Mouse (Mus musculus) forebrain, embryonic 11.5 days (tissue): ENCODE measurements around the gene Nrp1. TPM values are rescaled to one million over a fixed set of nuclear protein-coding genes. Genes with fewer than 3 reads are reported as not detected.
A peak's percentile ranks its signal among the peaks of the same experiment; 100 is the strongest.

Experiments used
- ATAC-seq: fragments of 200-750 bp; cut with Nextera tagmentation; replicated peaks from 2 replicates; pipeline ENCODE4 v1.8.0; 2017; ENCODE audit warnings: moderate TSS enrichment; ENCODE audit not compliant: low FRiP score
- DNase-seq: peaks from one replicate; pipeline ENCODE4 v3.0.0-alpha.2; 2017; ENCODE audit warnings: low spot score
- H3K27ac ChIP-seq: fragments of 300-500 bp; sonication (generic); 2 replicates; pipeline ENCODE4 v1.5.1; 2014; ENCODE audit warnings: low read depth, low read length
- H3K27me3 ChIP-seq: fragments of 300-500 bp; sonication (generic); 2 replicates; pipeline ENCODE4 v1.6.1; 2014; ENCODE audit warnings: mild to moderate bottlenecking, low read length, mixed read lengths; ENCODE audit not compliant: control insufficient read depth, insufficient read depth
- H3K36me3 ChIP-seq: fragments of 300-500 bp; sonication (generic); 2 replicates; pipeline ENCODE4 v1.6.1; 2014; ENCODE audit warnings: mild to moderate bottlenecking, low read length, moderate library complexity, mixed read lengths; ENCODE audit not compliant: control insufficient read depth, insufficient read depth
- H3K4me1 ChIP-seq: fragments of 300-500 bp; sonication (generic); replicated peaks from 2 replicates; pipeline ENCODE4 v1.6.1; 2014; ENCODE audit warnings: low read length, mixed read lengths; ENCODE audit not compliant: control insufficient read depth, insufficient read depth
- H3K4me2 ChIP-seq: fragments of 300-500 bp; sonication (generic); 2 replicates; pipeline ENCODE4 v1.6.1; 2014; ENCODE audit warnings: low read depth, mild to moderate bottlenecking, low read length, moderate library complexity, mixed read lengths; ENCODE audit not compliant: severe bottlenecking
- H3K4me3 ChIP-seq: fragments of 300-500 bp; sonication (generic); 2 replicates; pipeline ENCODE4 v1.5.1; 2014; ENCODE audit warnings: low read depth, low read length
- H3K9ac ChIP-seq: fragments of 300-500 bp; sonication (generic); 2 replicates; pipeline ENCODE4 v1.6.1; 2014; ENCODE audit warnings: low read length
- H3K9me3 ChIP-seq: fragments of 300-500 bp; sonication (generic); 2 replicates; pipeline ENCODE4 v1.6.1; 2016; ENCODE audit warnings: low read length, mixed read lengths; ENCODE audit not compliant: control insufficient read depth
- WGBS: fragments of 180-500 bp; shearing (Covaris S2); extraction: QIAGEN DNeasy Blood & Tissue Kit; methylation state at CpG from one replicate; pipeline ENCODE4 v1.1.7; 2014; 5-methylcytosine and 5-hydroxymethylcytosine counted together
- polyA plus RNA-seq: library from polyadenylated mRNA; unstranded; fragments of >200 nt; fragmentation: Nextera tagmentation; extraction: Ambion mirVana; gene quantifications from 2 replicates; pipeline ENCODE4 v1.2.1, GENCODE M21; 2014

Nrp1 gene
- polyA plus RNA-seq, 1 experiment from 2014 or later, result 28.3 TPM

DNA sequence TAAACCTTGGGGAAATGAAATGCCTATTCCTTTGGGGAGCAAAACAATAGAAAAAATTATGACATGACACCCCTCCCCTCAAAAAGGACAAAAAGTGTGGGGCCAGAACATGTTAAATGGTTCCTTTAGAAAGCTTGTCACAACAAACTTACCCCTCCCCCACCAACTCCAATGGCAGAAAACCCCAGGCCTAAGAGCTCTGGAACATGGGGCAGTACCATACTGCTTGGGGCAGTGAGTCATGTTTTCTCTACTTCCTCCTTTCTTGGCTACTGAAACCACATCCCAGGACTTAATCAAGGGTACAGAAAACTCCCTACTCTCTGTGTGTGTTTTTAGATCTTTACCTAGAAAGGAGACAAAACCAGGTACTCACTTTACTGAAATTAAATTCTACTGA, 147.5 kb downstream of the Nrp1 start:
- Histone ChIP-seq H3K27ac (no peak overlapping the region), H3K9ac (no peak overlapping the region), H3K4me1 (no peaks in the 10 kb centered on the region), H3K4me3 (no peak overlapping the region), H3K27me3 (no peaks in the 10 kb centered on the region), H3K36me3 (no peaks in the 10 kb centered on the region), H3K4me2 (no peak overlapping the region), H3K9me3 (no peaks in the 10 kb centered on the region)
- ATAC-seq (no peak), DNase-seq (no peak)

GRCm38 (mm10) chr8:128508723-128509122, 150.3 kb downstream of the Nrp1 start:
- Histone ChIP-seq H3K4me3 (no peak overlapping the region), H3K9me3 (no peaks in the 10 kb centered on the region), H3K4me1 (no peaks in the 10 kb centered on the region), H3K36me3 (no peaks in the 10 kb centered on the region), H3K27me3 (no peaks in the 10 kb centered on the region), H3K4me2 (no peak overlapping the region), H3K9ac (no peak overlapping the region), H3K27ac (no peak overlapping the region)
- ATAC-seq, result no peak
- DNase-seq, result peak; percentile 33

DNA sequence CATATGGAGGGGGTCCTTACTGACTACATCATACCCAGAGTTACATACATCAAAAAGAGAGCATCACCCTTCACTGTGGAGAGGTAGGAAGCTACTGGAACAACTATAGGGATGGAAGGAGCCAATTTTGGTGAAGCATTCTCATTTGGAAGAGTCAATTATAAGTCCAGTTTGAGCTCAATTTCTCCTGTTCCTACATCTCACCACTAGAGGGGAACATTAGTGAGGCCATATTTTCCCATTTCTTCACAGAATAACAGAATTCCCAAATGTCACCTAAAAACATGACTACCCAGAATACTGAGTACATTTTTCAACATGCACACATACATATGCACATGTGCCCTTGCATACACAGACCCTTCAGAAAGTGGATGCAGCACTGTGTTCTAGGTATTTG, 152.6 kb downstream of the Nrp1 start:
- no peak overlapping the region for H3K9ac ChIP-seq
- no peaks in the 10 kb centered on the region for H3K4me1 ChIP-seq
- DNase-seq (no peak), ATAC-seq (no peak)
- no peaks in the 10 kb centered on the region for H3K9me3 ChIP-seq
- no peak overlapping the region for H3K4me3 ChIP-seq
- no peak overlapping the region for H3K27ac ChIP-seq
- H3K36me3 ChIP-seq, result no peaks in the 10 kb centered on the region
- no peak overlapping the region for H3K4me2 ChIP-seq
- no peaks in the 10 kb centered on the region for H3K27me3 ChIP-seq

DNA sequence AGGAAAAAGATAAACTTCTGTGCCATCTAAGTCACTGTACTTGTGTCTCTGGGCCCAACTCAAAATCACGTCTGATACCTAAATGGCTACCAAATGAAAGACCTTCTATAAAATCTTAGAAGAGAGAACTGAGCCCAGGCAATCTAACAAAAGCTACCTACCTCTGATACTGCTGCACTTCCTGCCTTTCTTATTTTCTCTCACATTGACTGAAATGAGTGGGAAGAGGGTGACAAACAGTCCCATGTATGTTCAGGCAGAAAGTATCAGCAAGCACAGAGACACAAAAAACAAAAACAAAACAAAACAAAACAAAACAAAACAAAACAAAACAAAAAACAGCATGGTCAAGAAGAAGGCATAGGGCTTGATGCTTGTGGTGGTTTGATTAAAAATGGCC, 153.3 kb downstream of the Nrp1 start:
- H3K9ac ChIP-seq, result no peak overlapping the region
- 77% methylated on average over 1 of the region's 1 CpGs for WGBS
- ATAC-seq, result no peak

DNA sequence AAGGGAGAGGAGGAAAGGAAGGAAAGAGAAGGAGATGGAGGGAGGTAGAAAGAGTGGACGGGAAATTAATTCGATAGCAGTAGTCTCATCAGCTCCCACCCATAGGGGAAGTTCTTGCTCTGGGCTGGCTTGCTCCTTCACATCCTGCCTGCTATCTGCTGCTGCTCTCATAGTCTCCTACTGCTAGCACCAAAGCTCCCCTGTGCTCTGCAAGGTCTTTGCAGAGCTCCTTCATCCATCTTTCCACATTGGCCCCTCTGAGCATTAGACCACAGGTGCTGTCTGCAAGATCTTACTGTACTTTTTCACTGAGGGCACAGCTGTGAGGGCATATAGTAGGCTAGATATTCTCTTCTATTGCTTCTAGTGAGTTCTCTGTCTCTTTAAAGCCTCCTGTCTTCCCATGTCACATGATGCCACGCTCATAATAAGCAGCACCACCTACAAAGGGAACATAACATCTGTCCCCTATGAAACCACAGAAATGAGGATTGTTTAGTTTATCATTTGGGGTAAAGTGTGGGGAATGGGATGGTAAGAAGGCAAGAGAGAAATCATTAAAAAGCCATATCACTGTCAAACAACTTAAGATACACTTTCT, 158.5 kb downstream of the Nrp1 start:
- H3K4me2 ChIP-seq, result no peak overlapping the region
- WGBS, result 92% methylated on average over 3 of the region's 3 CpGs
- no peak for ATAC-seq
- no peak overlapping the region for H3K27ac ChIP-seq
- H3K36me3 ChIP-seq, result no peaks in the 10 kb centered on the region
- no peak overlapping the region for H3K4me3 ChIP-seq
- DNase-seq, result no peak
- H3K9me3 ChIP-seq, result no peaks in the 10 kb centered on the region
- H3K27me3 ChIP-seq, result no peaks in the 10 kb centered on the region
- H3K9ac ChIP-seq, result no peak overlapping the region
- H3K4me1 ChIP-seq, result no peaks in the 10 kb centered on the region

More for the DNA sequence above, 153.3 kb downstream of the Nrp1 start:
- DNase-seq, result no peak
- H3K27me3 ChIP-seq, result no peaks in the 10 kb centered on the region
- no peaks in the 10 kb centered on the region for H3K36me3 ChIP-seq
- no peaks in the 10 kb centered on the region for H3K4me1 ChIP-seq
- H3K9me3 ChIP-seq, result no peaks in the 10 kb centered on the region
- H3K4me3 ChIP-seq, result no peak overlapping the region
- H3K4me2 ChIP-seq, result no peak overlapping the region
- no peak overlapping the region for H3K27ac ChIP-seq

- H3K27me3 ChIP-seq, result no peaks in the 10 kb centered on the region
- DNase-seq (no peak), ATAC-seq (no peak)
- no peak overlapping the region for H3K27ac ChIP-seq
- H3K4me1 ChIP-seq, result no peaks in the 10 kb centered on the region
- 75% methylated on average over 4 of the region's 4 CpGs for WGBS
- no peaks in the 10 kb centered on the region for H3K36me3 ChIP-seq
- no peak overlapping the region for H3K4me3 ChIP-seq
- no peak overlapping the region for H3K4me2 ChIP-seq
- H3K9me3 ChIP-seq, result no peaks in the 10 kb centered on the region
- H3K9ac ChIP-seq, result no peak overlapping the region
Observed at GRCm38 (mm10) chr8:128517546-128518102, 159.2 kb downstream of the Nrp1 start.

GRCm38 (mm10) chr8:128519366-128519765, 161.0 kb downstream of the Nrp1 start:
- no peak; the same call in 1 of the 2 replicates for ATAC-seq
- WGBS, result 71% methylated on average over 1 of the region's 1 CpGs
- Histone ChIP-seq H3K27me3 (no peaks in the 10 kb centered on the region), H3K4me1 (no peaks in the 10 kb centered on the region), H3K9me3 (no peaks in the 10 kb centered on the region), H3K4me3 (no peak overlapping the region), H3K9ac (no peak overlapping the region), H3K36me3 (no peaks in the 10 kb centered on the region), H3K27ac (no peak overlapping the region), H3K4me2 (no peak overlapping the region)
- no peak for DNase-seq

DNA sequence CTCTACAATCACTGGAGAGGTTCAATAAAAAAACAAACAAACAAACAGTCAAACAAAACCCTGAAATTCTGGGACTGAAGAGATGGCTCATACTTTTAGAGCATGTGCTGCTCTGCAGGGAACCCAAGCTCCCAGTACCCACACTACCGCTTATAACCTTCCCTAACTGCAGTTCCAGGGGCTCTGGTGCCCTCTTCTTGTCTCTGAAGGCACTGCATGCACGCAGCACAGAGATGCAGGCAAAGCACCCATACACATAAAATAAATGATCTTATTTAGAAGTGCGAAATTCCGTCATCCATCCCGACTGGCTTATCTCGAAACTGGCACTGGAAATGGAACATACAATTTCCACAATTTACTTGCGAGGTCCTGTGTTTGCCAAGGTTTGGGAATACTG, 165.4 kb downstream of the Nrp1 start:
- H3K4me2 ChIP-seq, result no peak overlapping the region
- H3K4me3 ChIP-seq, result no peak overlapping the region
- no peak for ATAC-seq
- H3K27ac ChIP-seq, result no peak overlapping the region
- no peak overlapping the region for H3K9ac ChIP-seq
- H3K4me1 ChIP-seq, result peaks cover 3% of the 10 kb centered on the region
- H3K27me3 ChIP-seq, result no peaks in the 10 kb centered on the region
- no peak for DNase-seq
- H3K9me3 ChIP-seq, result no peaks in the 10 kb centered on the region
- no peaks in the 10 kb centered on the region for H3K36me3 ChIP-seq
- WGBS, result 68% methylated on average over 7 of the region's 7 CpGs

- DNase-seq (no peak), ATAC-seq (no peak)
- no peak overlapping the region for H3K4me3 ChIP-seq
- no peaks in the 10 kb centered on the region for H3K36me3 ChIP-seq
- peaks cover 9% of the 10 kb centered on the region for H3K4me1 ChIP-seq
- no peak overlapping the region for H3K4me2 ChIP-seq
- no peak overlapping the region for H3K27ac ChIP-seq
- no peaks in the 10 kb centered on the region for H3K27me3 ChIP-seq
- H3K9me3 ChIP-seq, result no peaks in the 10 kb centered on the region
- WGBS, result 72% methylated on average over 1 of the region's 1 CpGs
- H3K9ac ChIP-seq, result no peak overlapping the region
Observed at GRCm38 (mm10) chr8:128525912-128526311, 167.5 kb downstream of the Nrp1 start.
